Mouse (Mus musculus) limb, embryonic 12.5 days (tissue): ENCODE results near the gene Cdhr5. TPM values are rescaled to one million over a fixed set of nuclear protein-coding genes. Genes with fewer than 3 reads are reported as not detected.

ENCODE experiments used
- ATAC-seq: fragments of 200-750 bp; cut with Nextera tagmentation; 2 replicates; pipeline ENCODE4 v1.8.0; 2017; ENCODE audit warnings: low read depth, moderate TSS enrichment; ENCODE audit not compliant: insufficient number of reproducible peaks, insufficient read depth, low FRiP score, low TSS enrichment
- H3K27ac ChIP-seq: fragments of 300-500 bp; sonication (generic); 2 replicates; pipeline ENCODE4 v1.5.1; 2016; ENCODE audit warnings: mild to moderate bottlenecking, moderate library complexity
- H3K27me3 ChIP-seq: fragments of 300-500 bp; sonication (generic); 2 replicates; pipeline ENCODE4 v1.6.1; 2016; ENCODE audit warnings: mild to moderate bottlenecking, moderate library complexity
- H3K36me3 ChIP-seq: fragments of 300-500 bp; sonication (generic); 2 replicates; pipeline ENCODE4 v1.6.1; 2016; ENCODE audit warnings: mild to moderate bottlenecking, moderate library complexity
- H3K4me1 ChIP-seq: fragments of 300-500 bp; sonication (generic); replicated peaks from 2 replicates; pipeline ENCODE4 v1.6.1; 2016
- H3K4me2 ChIP-seq: fragments of 300-500 bp; sonication (generic); 2 replicates; pipeline ENCODE4 v1.6.1; 2016; ENCODE audit warnings: mild to moderate bottlenecking, moderate library complexity
- H3K4me3 ChIP-seq: fragments of 300-500 bp; sonication (generic); replicated peaks from 2 replicates; pipeline ENCODE4 v1.5.1; 2016; ENCODE audit warnings: mild to moderate bottlenecking
- H3K9ac ChIP-seq: fragments of 300-500 bp; sonication (generic); replicated peaks from 2 replicates; pipeline ENCODE4 v1.6.1; 2016; ENCODE audit warnings: mild to moderate bottlenecking, moderate library complexity
- H3K9me3 ChIP-seq: fragments of 300-500 bp; sonication (generic); 2 replicates; pipeline ENCODE4 v1.6.1; 2016; ENCODE audit warnings: mild to moderate bottlenecking, moderate library complexity
- WGBS: fragments of 180-500 bp; shearing (Covaris S2); methylation state at CpG from one replicate; pipeline ENCODE4 v1.1.7; 2016; 5-methylcytosine and 5-hydroxymethylcytosine counted together
- microRNA counts: library from miRNA; unstranded; fragments of <30 nt; microRNA quantifications from one replicate; lab custom pipeline; 2017
- microRNA-seq: library from miRNA; unstranded; fragments of <30 nt; microRNA quantifications from one replicate; pipeline ENCODE4, GENCODE M21; 2017
- polyA plus RNA-seq: library from polyadenylated mRNA; unstranded; fragments of >200 nt; fragmentation: Nextera tagmentation; extraction: Ambion mirVana; gene quantifications from 2 replicates; pipeline ENCODE4 v1.2.1, GENCODE M21; 2016

Cdhr5 gene
- polyA plus RNA-seq, 1 experiment from 2014 or later = not detected

GRCm38 (mm10) chr7:141222696-141223215, 53.8 kb downstream of the Cdhr5 start:
- Histone ChIP-seq H3K4me1 (peaks cover 17% of the 10 kb centered on the region), H3K27me3 (no peaks in the 10 kb centered on the region), H3K27ac (peak overlapping the region; percentile 87), H3K9me3 (no peaks in the 10 kb centered on the region), H3K36me3 (peaks cover 25% of the 10 kb centered on the region), H3K9ac (0 out of 2 replicates have a peak overlapping the region, but pooled peaks have one; percentile 52), H3K4me3 (no peak overlapping the region), H3K4me2 (peak overlapping the region; percentile 91; the same call in 1 of the 2 replicates)
- no peak for ATAC-seq
- 89% methylated on average over 4 of the region's 4 CpGs for WGBS

GRCm38 (mm10) chr7:141222126-141222467, 54.5 kb downstream of the Cdhr5 start:
- no peak for ATAC-seq
- Histone ChIP-seq H3K9ac (peak overlapping the region; percentile 52), H3K27me3 (no peaks in the 10 kb centered on the region), H3K4me1 (peaks cover 21% of the 10 kb centered on the region), H3K27ac (peak overlapping the region; percentile 87), H3K4me2 (peak overlapping the region; percentile 91), H3K9me3 (no peaks in the 10 kb centered on the region), H3K4me3 (peak overlapping the region; percentile 57), H3K36me3 (peaks cover 31% of the 10 kb centered on the region)
- 10% methylated on average over 8 of the region's 8 CpGs for WGBS

- peak overlapping the region; percentile 57 for H3K4me3 ChIP-seq
- H3K4me1 ChIP-seq = peaks cover 27% of the 10 kb centered on the region
- no peaks in the 10 kb centered on the region for H3K9me3 ChIP-seq
- H3K27me3 ChIP-seq = no peaks in the 10 kb centered on the region
- H3K36me3 ChIP-seq = peaks cover 31% of the 10 kb centered on the region
- peak overlapping the region; percentile 91 for H3K4me2 ChIP-seq
- WGBS = 5% methylated on average over 44 of the region's 44 CpGs
- peak overlapping the region; percentile 87 for H3K27ac ChIP-seq
- peak overlapping the region; percentile 70 for H3K9ac ChIP-seq
- peak; percentile 97 for ATAC-seq
Measured at GRCm38 (mm10) chr7:141221249-141222125, 55.1 kb downstream of the Cdhr5 start.

DNA sequence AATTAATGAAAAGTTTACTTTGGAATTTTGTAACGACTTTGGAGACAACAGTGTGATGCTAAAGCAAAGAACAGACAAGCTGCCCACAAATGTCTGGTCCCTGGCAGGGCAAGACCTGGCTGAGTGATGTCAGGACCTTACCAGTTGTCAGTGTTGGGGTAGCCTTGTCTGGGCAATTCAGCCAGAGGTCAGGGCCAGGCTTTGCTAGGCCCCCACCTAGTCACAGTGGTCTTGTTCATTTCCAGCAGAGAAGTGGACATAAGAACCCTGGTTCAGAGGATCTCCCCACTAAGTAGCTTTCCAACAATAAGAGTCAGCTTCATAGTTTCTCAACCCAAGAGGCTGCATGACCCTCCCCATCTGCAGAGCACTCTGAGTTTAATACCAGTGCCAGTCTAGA, 56.2 kb downstream of the Cdhr5 start:
- H3K9ac ChIP-seq = peak overlapping the region; percentile 70; the same call in 1 of the 2 replicates
- 0 out of 2 replicates have a peak overlapping the region, but pooled peaks have one; percentile 82 for H3K27ac ChIP-seq
- ATAC-seq = no peak

DNA sequence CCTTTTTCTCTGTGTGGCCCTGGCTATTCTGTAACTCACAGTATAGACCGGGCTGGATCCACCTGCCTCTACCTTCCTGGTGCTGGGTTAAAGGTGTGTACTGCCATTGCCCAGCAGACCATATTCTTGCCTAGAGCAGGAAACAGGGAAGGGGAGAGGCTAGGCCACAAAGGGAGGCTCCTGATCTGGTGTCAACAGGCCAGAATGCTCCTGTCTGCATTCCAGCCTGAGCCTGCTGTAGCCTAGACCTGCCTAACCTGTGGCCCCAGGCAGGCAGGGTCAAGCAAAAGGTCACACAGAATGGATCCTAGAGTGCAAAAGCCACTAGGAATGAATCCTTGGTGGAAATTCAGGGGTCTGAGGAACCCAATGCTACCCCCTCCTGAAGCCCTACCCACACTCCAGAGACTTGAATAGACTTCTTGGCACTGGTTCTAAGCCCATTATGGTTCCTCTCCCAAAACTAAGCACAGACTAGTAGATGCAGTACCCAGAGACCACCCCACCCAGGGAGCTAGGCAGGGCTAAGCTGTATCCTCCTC, 57.0 kb downstream of the Cdhr5 start:
- Histone ChIP-seq H3K4me3 (no peak overlapping the region), H3K4me2 (no peak overlapping the region), H3K36me3 (peaks cover 31% of the 10 kb centered on the region), H3K27me3 (no peaks in the 10 kb centered on the region), H3K4me1 (peaks cover 39% of the 10 kb centered on the region), H3K27ac (no peak overlapping the region), H3K9ac (no peak overlapping the region), H3K9me3 (no peaks in the 10 kb centered on the region)
- no peak for ATAC-seq
- WGBS = 85% methylated on average over 1 of the region's 1 CpGs

More for the DNA sequence above, 56.2 kb downstream of the Cdhr5 start:
- WGBS = 81% methylated on average over 1 of the region's 1 CpGs
- Histone ChIP-seq H3K36me3 (peaks cover 31% of the 10 kb centered on the region), H3K4me3 (peak overlapping the region; percentile 57; the same call in 1 of the 2 replicates), H3K4me2 (peak overlapping the region; percentile 91), H3K4me1 (peaks cover 33% of the 10 kb centered on the region), H3K9me3 (no peaks in the 10 kb centered on the region), H3K27me3 (no peaks in the 10 kb centered on the region)

MicroRNAs within 50 kb of the gene (microRNA counts, 519-probe panel; counts per million panel counts)
- 6,001 counts per million, percentile 71 among the panel's probes with 10 or more counts for microRNA mmu-miR-210 (lab: Ali Mortazavi, UCI)

Small RNA genes lying within 50 kb of the gene (microRNA-seq; reads per million reads assigned to microRNA genes)
- gene Mir210 = 477 reads per million, percentile 69 among the genes with 10 or more reads in this experiment

Other genes starting within 250 kb of the Cdhr5 start
- gene Gm17387, start 247.7 kb downstream of the Cdhr5 start, polyA plus RNA-seq = not detected in 2 replicates
- 37.3 and 40.1 TPM in 2 replicates for gene B4galnt4, start 215.7 kb downstream of the Cdhr5 start, polyA plus RNA-seq
- gene Pkp3, start 198.6 kb downstream of the Cdhr5 start, polyA plus RNA-seq = 14.6 and 14.9 TPM in 2 replicates
- gene Sigirr, start 176.2 kb downstream of the Cdhr5 start, polyA plus RNA-seq = 2.2 and 2.5 TPM in 2 replicates
- gene Ano9, start 159.0 kb downstream of the Cdhr5 start, polyA plus RNA-seq = 1.6 and 2.0 TPM in 2 replicates
- gene Ptdss2, start 154.4 kb downstream of the Cdhr5 start, polyA plus RNA-seq = 76.0 and 76.7 TPM in 2 replicates
- gene Rnh1, start 103.9 kb downstream of the Cdhr5 start, polyA plus RNA-seq = 88.5 and 91.5 TPM in 2 replicates
- 95.3 and 98.1 TPM in 2 replicates for gene Hras, start 82.8 kb downstream of the Cdhr5 start, polyA plus RNA-seq
- gene Lrrc56, start 82.6 kb downstream of the Cdhr5 start, polyA plus RNA-seq = 17.0 and 19.0 TPM in 2 replicates
- 4.2 and 5.2 TPM in 2 replicates for gene Lmntd2, start 62.7 kb downstream of the Cdhr5 start, polyA plus RNA-seq
- 39.1 and 43.7 TPM in 2 replicates for gene Rassf7, start 60.9 kb downstream of the Cdhr5 start, polyA plus RNA-seq
- 95.8 and 102 TPM in 2 replicates for gene Phrf1, start 48.0 kb downstream of the Cdhr5 start, polyA plus RNA-seq
- gene Irf7, start 10.3 kb downstream of the Cdhr5 start, polyA plus RNA-seq = 0.51 and 1.0 TPM in 2 replicates
- 10.5 and 11.4 TPM in 2 replicates for gene Sct, start 2.3 kb upstream of the Cdhr5 start, polyA plus RNA-seq
- 1.6 TPM in 2 replicates for gene Drd4, start 15.2 kb upstream of the Cdhr5 start, polyA plus RNA-seq
- 61.8 and 66.5 TPM in 2 replicates for gene Deaf1, start 50.9 kb upstream of the Cdhr5 start, polyA plus RNA-seq
- 50.7 and 52.0 TPM in 2 replicates for gene Tmem80, start 51.0 kb upstream of the Cdhr5 start, polyA plus RNA-seq
- 5.1 and 6.3 TPM in 2 replicates for gene Eps8l2, start 62.1 kb upstream of the Cdhr5 start, polyA plus RNA-seq
- 299 and 318 TPM in 2 replicates for gene Taldo1, start 115.4 kb upstream of the Cdhr5 start, polyA plus RNA-seq
- 60.6 and 63.8 TPM in 2 replicates for gene Gatd1, start 137.3 kb upstream of the Cdhr5 start, polyA plus RNA-seq
- gene Cend1, start 152.7 kb upstream of the Cdhr5 start, polyA plus RNA-seq = 5.6 and 6.3 TPM in 2 replicates
- 33.1 and 38.3 TPM in 2 replicates for gene Slc25a22, start 161.1 kb upstream of the Cdhr5 start, polyA plus RNA-seq
- gene Pidd1, start 167.2 kb upstream of the Cdhr5 start, polyA plus RNA-seq = 16.4 and 19.2 TPM in 2 replicates
- 1,204 and 1,293 TPM in 2 replicates for gene Rplp2, start 170.6 kb upstream of the Cdhr5 start, polyA plus RNA-seq
- gene Pnpla2, start 178.4 kb upstream of the Cdhr5 start, polyA plus RNA-seq = 13.7 and 14.9 TPM in 2 replicates
- 7.7 and 9.8 TPM in 2 replicates for gene Cracr2b, start 184.3 kb upstream of the Cdhr5 start, polyA plus RNA-seq
- gene Cd151, start 190.6 kb upstream of the Cdhr5 start, polyA plus RNA-seq = 11.3 and 13.5 TPM in 2 replicates
- gene Polr2l, start 198.3 kb upstream of the Cdhr5 start, polyA plus RNA-seq = 65.7 and 67.3 TPM in 2 replicates
- 24.8 and 33.0 TPM in 2 replicates for gene Tspan4, start 198.5 kb upstream of the Cdhr5 start, polyA plus RNA-seq